Mouse (Mus musculus) hindbrain, embryonic 13.5 days (tissue): ENCODE results near the gene Fam185a. TPM values are rescaled to one million over a fixed set of nuclear protein-coding genes. Genes with fewer than 3 reads are reported as not detected.

Experiments
- ATAC-seq: fragments of 200-750 bp; cut with Nextera tagmentation; 2 replicates; pipeline ENCODE4 v1.8.0; 2017; ENCODE audit warnings: moderate TSS enrichment; ENCODE audit not compliant: low FRiP score
- H3K27ac ChIP-seq: fragments of 300-500 bp; sonication (generic); 2 replicates; pipeline ENCODE4 v1.5.1; 2015; ENCODE audit warnings: inconsistent platforms, mild to moderate bottlenecking, moderate library complexity
- H3K27me3 ChIP-seq: fragments of 300-500 bp; sonication (generic); 2 replicates; pipeline ENCODE4 v1.6.1; 2015; ENCODE audit warnings: mild to moderate bottlenecking, inconsistent platforms
- H3K36me3 ChIP-seq: fragments of 300-500 bp; sonication (generic); 2 replicates; pipeline ENCODE4 v1.6.1; 2015; ENCODE audit warnings: mild to moderate bottlenecking, inconsistent platforms
- H3K4me1 ChIP-seq: fragments of 300-500 bp; sonication (generic); replicated peaks from 2 replicates; pipeline ENCODE4 v1.6.1; 2015; ENCODE audit warnings: inconsistent platforms
- H3K4me2 ChIP-seq: fragments of 300-500 bp; sonication (generic); 2 replicates; pipeline ENCODE4 v1.6.1; 2015; ENCODE audit warnings: inconsistent platforms, mild to moderate bottlenecking, moderate library complexity
- H3K4me3 ChIP-seq: fragments of 300-500 bp; sonication (generic); 2 replicates; pipeline ENCODE4 v1.5.1; 2015; ENCODE audit warnings: mild to moderate bottlenecking, inconsistent platforms
- H3K9ac ChIP-seq: fragments of 300-500 bp; sonication (generic); 2 replicates; pipeline ENCODE4 v1.6.1; 2015; ENCODE audit warnings: mild to moderate bottlenecking, inconsistent platforms
- H3K9me3 ChIP-seq: fragments of 300-500 bp; sonication (generic); 2 replicates; pipeline ENCODE4 v1.6.1; 2016; ENCODE audit warnings: inconsistent platforms
- WGBS: fragments of 180-500 bp; shearing (Covaris S2); methylation state at CpG from one replicate; pipeline ENCODE4 v1.1.7; 2015; 5-methylcytosine and 5-hydroxymethylcytosine counted together
- polyA plus RNA-seq: library from polyadenylated mRNA; unstranded; fragments of >200 nt; fragmentation: Nextera tagmentation; extraction: Ambion mirVana; gene quantifications from 2 replicates; pipeline ENCODE4 v1.2.1, GENCODE M21; 2015

Fam185a gene
- polyA plus RNA-seq, 1 experiment from 2014 or later, result 6.2 TPM

- no peaks in the 10 kb centered on the region for H3K9me3 ChIP-seq
- no peak for ATAC-seq
- 83% methylated on average over 5 of the region's 5 CpGs for WGBS
These were observed 62.0 kb downstream of the Fam185a start for GRCm38 (mm10) chr5:21486798-21487197.

GRCm38 (mm10) chr5:21487306-21487705 is 62.5 kb downstream of the Fam185a start:
- WGBS, result 83% methylated on average over 3 of the region's 3 CpGs

More at GRCm38 (mm10) chr5:21486798-21487197, 62.0 kb downstream of the Fam185a start:
- no peaks in the 10 kb centered on the region for H3K36me3 ChIP-seq
- no peak overlapping the region for H3K4me3 ChIP-seq
- no peaks in the 10 kb centered on the region for H3K27me3 ChIP-seq
- no peak overlapping the region for H3K27ac ChIP-seq
- no peak overlapping the region for H3K9ac ChIP-seq
- H3K4me2 ChIP-seq, result no peak overlapping the region
- H3K4me1 ChIP-seq, result peaks cover 9% of the 10 kb centered on the region; the same call in 1 of the 2 replicates

GRCm38 (mm10) chr5:21487716-21488115 is 63.0 kb downstream of the Fam185a start:
- no peak for ATAC-seq
- WGBS, result 89% methylated on average over 3 of the region's 3 CpGs

More at GRCm38 (mm10) chr5:21487306-21487705, 62.5 kb downstream of the Fam185a start:
- Histone ChIP-seq H3K4me2 (no peak overlapping the region), H3K4me3 (no peak overlapping the region), H3K27me3 (no peaks in the 10 kb centered on the region), H3K9me3 (no peaks in the 10 kb centered on the region), H3K27ac (no peak overlapping the region), H3K36me3 (no peaks in the 10 kb centered on the region), H3K9ac (no peak overlapping the region), H3K4me1 (peaks cover 9% of the 10 kb centered on the region; the same call in 1 of the 2 replicates)
- no peak for ATAC-seq

GRCm38 (mm10) chr5:21488506-21488905 is 63.7 kb downstream of the Fam185a start:
- no peak overlapping the region for H3K9ac ChIP-seq
- H3K4me1 ChIP-seq, result peaks cover 9% of the 10 kb centered on the region; the same call in 1 of the 2 replicates
- no peak overlapping the region for H3K4me2 ChIP-seq
- 89% methylated on average over 5 of the region's 5 CpGs for WGBS
- ATAC-seq, result no peak
- no peaks in the 10 kb centered on the region for H3K9me3 ChIP-seq
- H3K36me3 ChIP-seq, result no peaks in the 10 kb centered on the region
- H3K4me3 ChIP-seq, result no peak overlapping the region
- H3K27me3 ChIP-seq, result no peaks in the 10 kb centered on the region
- H3K27ac ChIP-seq, result no peak overlapping the region

More at GRCm38 (mm10) chr5:21487716-21488115, 63.0 kb downstream of the Fam185a start:
- Histone ChIP-seq H3K4me2 (no peak overlapping the region), H3K9me3 (no peaks in the 10 kb centered on the region), H3K4me3 (no peak overlapping the region), H3K27ac (no peak overlapping the region), H3K9ac (no peak overlapping the region), H3K36me3 (no peaks in the 10 kb centered on the region), H3K4me1 (peaks cover 9% of the 10 kb centered on the region; the same call in 1 of the 2 replicates), H3K27me3 (no peaks in the 10 kb centered on the region)

GRCm38 (mm10) chr5:21489135-21489534 is 64.4 kb downstream of the Fam185a start:
- H3K9ac ChIP-seq, result no peak overlapping the region
- H3K36me3 ChIP-seq, result no peaks in the 10 kb centered on the region
- no peak overlapping the region for H3K4me2 ChIP-seq
- WGBS, result 67% methylated on average over 4 of the region's 4 CpGs
- no peak overlapping the region for H3K4me3 ChIP-seq
- no peaks in the 10 kb centered on the region for H3K9me3 ChIP-seq
- no peak overlapping the region for H3K27ac ChIP-seq
- no peak for ATAC-seq
- H3K27me3 ChIP-seq, result no peaks in the 10 kb centered on the region
- peaks cover 9% of the 10 kb centered on the region; the same call in 1 of the 2 replicates for H3K4me1 ChIP-seq

- Histone ChIP-seq H3K36me3 (no peaks in the 10 kb centered on the region), H3K27ac (no peak overlapping the region), H3K4me2 (no peak overlapping the region), H3K4me1 (peaks cover 9% of the 10 kb centered on the region; the same call in 1 of the 2 replicates), H3K27me3 (no peaks in the 10 kb centered on the region), H3K9ac (no peak overlapping the region), H3K9me3 (no peaks in the 10 kb centered on the region), H3K4me3 (no peak overlapping the region)
- 25% methylated on average over 2 of the region's 2 CpGs for WGBS
- ATAC-seq, result no peak
These were observed 66.7 kb downstream of the Fam185a start for GRCm38 (mm10) chr5:21491469-21491868.

- Histone ChIP-seq H3K4me2 (no peak overlapping the region), H3K27ac (no peak overlapping the region), H3K4me1 (peaks cover 9% of the 10 kb centered on the region; the same call in 1 of the 2 replicates), H3K27me3 (no peaks in the 10 kb centered on the region), H3K9ac (no peak overlapping the region), H3K36me3 (no peaks in the 10 kb centered on the region), H3K4me3 (no peak overlapping the region), H3K9me3 (no peaks in the 10 kb centered on the region)
- 80% methylated on average over 3 of the region's 3 CpGs for WGBS
- no peak for ATAC-seq
These were observed 67.5 kb downstream of the Fam185a start for GRCm38 (mm10) chr5:21492213-21492612.

- no peaks in the 10 kb centered on the region for H3K27me3 ChIP-seq
- 92% methylated on average over 8 of the region's 8 CpGs for WGBS
- no peak for ATAC-seq
These were observed 68.7 kb downstream of the Fam185a start for GRCm38 (mm10) chr5:21493294-21493999.

GRCm38 (mm10) chr5:21494781-21495180 is 70.0 kb downstream of the Fam185a start:
- Histone ChIP-seq H3K27me3 (no peaks in the 10 kb centered on the region), H3K4me2 (no peak overlapping the region), H3K4me3 (no peak overlapping the region), H3K36me3 (no peaks in the 10 kb centered on the region), H3K9me3 (no peaks in the 10 kb centered on the region), H3K9ac (no peak overlapping the region), H3K4me1 (peaks cover 4% of the 10 kb centered on the region; the same call in 1 of the 2 replicates), H3K27ac (no peak overlapping the region)
- WGBS, result 67% methylated on average over 3 of the region's 3 CpGs
- no peak for ATAC-seq

More at GRCm38 (mm10) chr5:21493294-21493999, 68.7 kb downstream of the Fam185a start:
- no peaks in the 10 kb centered on the region for H3K9me3 ChIP-seq
- H3K9ac ChIP-seq, result no peak overlapping the region
- no peak overlapping the region for H3K27ac ChIP-seq
- no peak overlapping the region for H3K4me3 ChIP-seq
- H3K36me3 ChIP-seq, result no peaks in the 10 kb centered on the region
- peaks cover 9% of the 10 kb centered on the region; the same call in 1 of the 2 replicates for H3K4me1 ChIP-seq
- H3K4me2 ChIP-seq, result no peak overlapping the region

GRCm38 (mm10) chr5:21496321-21496720 is 71.6 kb downstream of the Fam185a start:
- Histone ChIP-seq H3K9me3 (no peaks in the 10 kb centered on the region), H3K27me3 (no peaks in the 10 kb centered on the region), H3K9ac (no peak overlapping the region), H3K4me3 (no peak overlapping the region), H3K36me3 (no peaks in the 10 kb centered on the region), H3K27ac (no peak overlapping the region), H3K4me1 (peaks cover 2% of the 10 kb centered on the region; the same call in 1 of the 2 replicates), H3K4me2 (no peak overlapping the region)
- no peak for ATAC-seq
- 81% methylated on average over 6 of the region's 6 CpGs for WGBS

- H3K27ac ChIP-seq, result no peak overlapping the region
- no peaks in the 10 kb centered on the region for H3K9me3 ChIP-seq
- no peaks in the 10 kb centered on the region for H3K27me3 ChIP-seq
- H3K4me1 ChIP-seq, result no peaks in the 10 kb centered on the region
- H3K4me3 ChIP-seq, result no peak overlapping the region
- H3K9ac ChIP-seq, result no peak overlapping the region
- no peaks in the 10 kb centered on the region for H3K36me3 ChIP-seq
- no peak for ATAC-seq
- WGBS, result 69% methylated on average over 3 of the region's 3 CpGs
- H3K4me2 ChIP-seq, result no peak overlapping the region
These were observed 72.1 kb downstream of the Fam185a start for GRCm38 (mm10) chr5:21496881-21497280.

GRCm38 (mm10) chr5:21498490-21498889 is 73.7 kb downstream of the Fam185a start:
- Histone ChIP-seq H3K27me3 (no peaks in the 10 kb centered on the region), H3K36me3 (no peaks in the 10 kb centered on the region), H3K27ac (no peak overlapping the region), H3K4me2 (no peak overlapping the region), H3K4me1 (no peaks in the 10 kb centered on the region), H3K9me3 (no peaks in the 10 kb centered on the region), H3K4me3 (no peak overlapping the region), H3K9ac (no peak overlapping the region)
- no peak for ATAC-seq
- WGBS, result 94% methylated on average over 2 of the region's 2 CpGs

- Histone ChIP-seq H3K27me3 (no peaks in the 10 kb centered on the region), H3K9ac (no peak overlapping the region), H3K4me3 (no peak overlapping the region), H3K27ac (no peak overlapping the region), H3K9me3 (no peaks in the 10 kb centered on the region), H3K4me1 (no peaks in the 10 kb centered on the region), H3K4me2 (no peak overlapping the region), H3K36me3 (no peaks in the 10 kb centered on the region)
- ATAC-seq, result no peak
- 83% methylated on average over 11 of the region's 11 CpGs for WGBS
These were observed 74.2 kb downstream of the Fam185a start for GRCm38 (mm10) chr5:21498925-21499324.
